Mouse (Mus musculus) kidney, postnatal 0 days (tissue): ENCODE data around the gene Ctrc. TPM values are rescaled to one million over a fixed set of nuclear protein-coding genes. Genes with fewer than 3 reads are reported as not detected.
A peak's percentile ranks its signal among the peaks of the same experiment; 100 is the strongest.

ENCODE experiments used
- ATAC-seq: fragments of 200-750 bp; cut with Nextera tagmentation; replicated peaks from 2 replicates; pipeline ENCODE4 v1.8.0; 2017; ENCODE audit warnings: low read depth, moderate number of reproducible peaks, moderate TSS enrichment, moderate library complexity; ENCODE audit not compliant: low FRiP score
- DNase-seq: peaks from one replicate; pipeline ENCODE4 v3.0.0-alpha.2; 2016; ENCODE audit warnings: low spot score
- H3K27ac ChIP-seq: fragments of 300-500 bp; sonication (generic); 2 replicates; pipeline ENCODE4 v1.5.1; 2014; ENCODE audit warnings: mild to moderate bottlenecking
- H3K27me3 ChIP-seq: fragments of 300-500 bp; sonication (generic); 2 replicates; pipeline ENCODE4 v1.6.1; 2014; ENCODE audit warnings: low read length, mixed read lengths; ENCODE audit not compliant: insufficient read depth
- H3K36me3 ChIP-seq: fragments of 300-500 bp; sonication (generic); 2 replicates; pipeline ENCODE4 v1.6.1; 2014; ENCODE audit warnings: low read length, mixed read lengths; ENCODE audit not compliant: insufficient read depth
- H3K4me1 ChIP-seq: fragments of 300-500 bp; sonication (generic); replicated peaks from 2 replicates; pipeline ENCODE4 v1.6.1; 2014; ENCODE audit warnings: antibody characterized with exemption, low read length, mixed read lengths; ENCODE audit not compliant: insufficient read depth
- H3K4me2 ChIP-seq: fragments of 300-500 bp; sonication (generic); 2 replicates; pipeline ENCODE4 v1.6.1; 2014; ENCODE audit warnings: mild to moderate bottlenecking, low read length, moderate library complexity, mixed read lengths
- H3K4me3 ChIP-seq: fragments of 300-500 bp; sonication (generic); replicated peaks from 2 replicates; pipeline ENCODE4 v1.5.1; 2014; ENCODE audit warnings: low read depth, low read length
- H3K9ac ChIP-seq: fragments of 300-500 bp; sonication (generic); 2 replicates; pipeline ENCODE4 v1.6.1; 2014; ENCODE audit warnings: low read depth, low read length
- H3K9me3 ChIP-seq: fragments of 300-500 bp; sonication (generic); replicated peaks from 2 replicates; pipeline ENCODE4 v1.6.1; 2016; ENCODE audit warnings: low read length, inconsistent platforms, mixed read lengths
- CTCF ChIP-seq: IDR thresholded peaks from 2 replicates; pipeline ENCODE4 v1.5.1; 2016; ENCODE audit warnings: antibody characterized with exemption, low read depth, mild to moderate bottlenecking, moderate library complexity
- WGBS: fragments of 180-500 bp; shearing (Covaris S2); extraction: QIAGEN DNeasy Blood & Tissue Kit; methylation state at CpG from one replicate; pipeline ENCODE4 v1.1.7; 2014; 5-methylcytosine and 5-hydroxymethylcytosine counted together
- polyA plus RNA-seq: library from polyadenylated mRNA; unstranded; fragments of >200 nt; fragmentation: Nextera tagmentation; extraction: Ambion mirVana; gene quantifications from 2 replicates; pipeline ENCODE4 v1.2.1, GENCODE M21; 2015

Gene Ctrc
- polyA plus RNA-seq, 1 experiment from 2014 or later, result not detected

- Histone ChIP-seq H3K36me3 (no peaks in the 10 kb centered on the region), H3K4me1 (no peaks in the 10 kb centered on the region), H3K27me3 (no peaks in the 10 kb centered on the region), H3K9me3 (no peaks in the 10 kb centered on the region), H3K4me2 (no peak overlapping the region), H3K9ac (no peak overlapping the region), H3K4me3 (no peak overlapping the region), H3K27ac (no peak overlapping the region)
- no peak for TF ChIP-seq CTCF
- WGBS, result 63% methylated on average over 4 of the region's 4 CpGs
- no peak for DNase-seq
- no peak for ATAC-seq
Measured at GRCm38 (mm10) chr4:141828177-141828576, 18.0 kb downstream of the Ctrc start.

- ATAC-seq (no peak), DNase-seq (no peak)
- Histone ChIP-seq H3K36me3 (no peaks in the 10 kb centered on the region), H3K27me3 (no peaks in the 10 kb centered on the region), H3K4me1 (no peaks in the 10 kb centered on the region), H3K9me3 (no peaks in the 10 kb centered on the region), H3K4me2 (no peak overlapping the region), H3K27ac (no peak overlapping the region), H3K9ac (no peak overlapping the region), H3K4me3 (no peak overlapping the region)
- TF ChIP-seq CTCF, result no peak
- 83% methylated on average over 2 of the region's 2 CpGs for WGBS
Measured at GRCm38 (mm10) chr4:141827401-141827800, 18.8 kb downstream of the Ctrc start.

- ATAC-seq, result no peak
- Histone ChIP-seq H3K4me2 (no peak within 1 kb of the TSS), H3K9me3 (no peaks in the 10 kb centered on the region), H3K27ac (no peak within 1 kb of the TSS), H3K27me3 (no peaks in the 10 kb centered on the region), H3K4me1 (no peaks in the 10 kb centered on the region), H3K9ac (no peak within 1 kb of the TSS), H3K4me3 (no peak within 1 kb of the TSS), H3K36me3 (no peaks in the 10 kb centered on the region)
- WGBS, result 49% methylated on average over 5 of the region's 5 CpGs
- no peak for DNase-seq
- no peak for TF ChIP-seq CTCF
Measured at GRCm38 (mm10) chr4:141826060-141826459, 20.1 kb downstream of the Ctrc start, which contains the start of gene Cela2a. TSS of gene Cela2a (minus strand) at chr4:141826160.

- DNase-seq (peak; percentile 21), ATAC-seq (no peak)
- H3K27me3 ChIP-seq, result no peaks in the 10 kb centered on the region
- H3K27ac ChIP-seq, result no peak overlapping the region
- no peak overlapping the region for H3K4me3 ChIP-seq
- H3K36me3 ChIP-seq, result no peaks in the 10 kb centered on the region
- no peak overlapping the region for H3K4me2 ChIP-seq
- H3K9ac ChIP-seq, result no peak overlapping the region
- no peaks in the 10 kb centered on the region for H3K9me3 ChIP-seq
- no peak for TF ChIP-seq CTCF
- H3K4me1 ChIP-seq, result no peaks in the 10 kb centered on the region
- 62% methylated on average over 3 of the region's 3 CpGs for WGBS
Measured at GRCm38 (mm10) chr4:141822979-141823378, 23.2 kb downstream of the Ctrc start.

- ATAC-seq (no peak), DNase-seq (no peak)
- Histone ChIP-seq H3K27me3 (no peaks in the 10 kb centered on the region), H3K4me2 (no peak overlapping the region), H3K9me3 (no peaks in the 10 kb centered on the region), H3K4me1 (no peaks in the 10 kb centered on the region), H3K36me3 (no peaks in the 10 kb centered on the region), H3K9ac (no peak overlapping the region), H3K27ac (no peak overlapping the region), H3K4me3 (no peak overlapping the region)
- 80% methylated on average over 10 of the region's 10 CpGs for WGBS
- TF ChIP-seq CTCF, result peak; percentile 48; the same call in 1 of the 2 replicates
Measured at GRCm38 (mm10) chr4:141822089-141822488, 24.1 kb downstream of the Ctrc start.

- Histone ChIP-seq H3K4me3 (no peak overlapping the region), H3K36me3 (no peaks in the 10 kb centered on the region), H3K9me3 (no peaks in the 10 kb centered on the region), H3K4me2 (no peak overlapping the region), H3K27ac (no peak overlapping the region), H3K4me1 (no peaks in the 10 kb centered on the region), H3K9ac (no peak overlapping the region), H3K27me3 (no peaks in the 10 kb centered on the region)
- TF ChIP-seq CTCF, result no peak
- ATAC-seq (no peak), DNase-seq (no peak)
- WGBS, result 57% methylated on average over 3 of the region's 3 CpGs
Measured at GRCm38 (mm10) chr4:141821178-141821577, 25.0 kb downstream of the Ctrc start.

- H3K36me3 ChIP-seq, result peaks cover 5% of the 10 kb centered on the region; the same call in 1 of the 2 replicates
- H3K27me3 ChIP-seq, result no peaks in the 10 kb centered on the region
- H3K4me1 ChIP-seq, result no peaks in the 10 kb centered on the region
- ATAC-seq (no peak), DNase-seq (no peak)
- WGBS, result 93% methylated on average over 7 of the region's 7 CpGs
- no peak overlapping the region for H3K9ac ChIP-seq
- H3K4me2 ChIP-seq, result no peak overlapping the region
- no peak overlapping the region for H3K27ac ChIP-seq
- H3K9me3 ChIP-seq, result no peaks in the 10 kb centered on the region
- no peak overlapping the region for H3K4me3 ChIP-seq
- TF ChIP-seq CTCF, result no peak
Measured at GRCm38 (mm10) chr4:141819316-141819715, 26.8 kb downstream of the Ctrc start.
